Mouse (Mus musculus) induced T-regulatory cell, adult 2 months (primary cell): ENCODE measurements around the gene Slc35d2.

ENCODE experiments used
- DNase-seq: peaks from one replicate; pipeline ENCODE4 v3.0.0-alpha.2; 2012; ENCODE audit warnings: low read depth

Slc35d2 gene

GRCm38 (mm10) chr13:64050895-64051294, 78.3 kb downstream of the Slc35d2 start:
- DNase-seq, result no peak

- no peak for DNase-seq
Measured at GRCm38 (mm10) chr13:64049535-64049934, 79.6 kb downstream of the Slc35d2 start.

- no peak for DNase-seq
Measured at GRCm38 (mm10) chr13:64048467-64048866, 80.7 kb downstream of the Slc35d2 start.
